Mouse (Mus musculus) MEL-GATA-1-ER (cell line): ENCODE data around the gene Cmc1.

Source experiments
- DNase-seq: peaks from one replicate; pipeline ENCODE4 v3.0.0-alpha.2; 2012; ENCODE audit warnings: low read depth; ENCODE audit errors: extremely low read depth

Gene Cmc1

GRCm38 (mm10) chr9:118140356-118140755 is 9.6 kb downstream of the Cmc1 start:
- peak; percentile 63 for DNase-seq

DNA sequence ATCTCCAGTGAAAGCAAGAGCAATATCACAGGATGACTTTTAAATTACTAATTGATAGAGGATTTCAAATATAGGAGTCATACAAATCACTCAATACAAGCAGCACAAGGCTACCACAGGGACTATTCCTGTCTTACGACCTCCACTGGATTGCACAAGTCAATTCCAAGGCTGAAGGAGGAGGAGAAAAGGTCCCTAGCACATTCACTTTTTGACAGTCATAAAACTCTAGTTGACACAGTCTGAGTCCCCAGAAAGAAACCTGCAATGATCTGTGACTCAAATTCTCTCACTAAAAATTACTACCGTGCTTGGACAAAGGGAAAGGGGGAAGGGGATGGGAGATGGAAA is 39.6 kb downstream of the Cmc1 start:
- DNase-seq: no peak

GRCm38 (mm10) chr9:118109697-118110359 is 40.1 kb downstream of the Cmc1 start:
- DNase-seq: no peak

DNA sequence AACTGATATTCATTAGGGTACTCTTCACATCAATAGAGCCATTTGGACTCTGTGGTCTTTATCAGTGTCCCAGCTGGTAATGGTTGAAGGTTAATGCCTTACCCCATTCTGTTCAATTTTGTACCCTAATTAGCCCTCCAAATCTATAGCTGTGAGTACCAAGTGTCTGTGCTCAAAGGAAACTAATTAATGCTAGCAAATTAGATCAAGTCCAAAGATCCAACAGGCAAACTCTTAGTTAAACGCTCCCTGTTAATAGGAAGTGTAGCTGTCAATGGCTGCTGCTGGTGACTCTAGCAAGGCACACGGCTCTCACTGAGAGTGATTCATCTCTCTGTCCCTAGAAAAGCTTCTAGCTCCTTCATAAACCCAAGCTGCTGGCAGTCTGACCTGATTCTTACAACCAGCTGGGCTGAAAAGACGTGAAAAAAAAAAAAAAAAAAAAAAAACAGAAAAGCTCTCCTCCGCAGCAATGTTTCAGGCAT is 41.4 kb downstream of the Cmc1 start:
- DNase-seq: no peak

GRCm38 (mm10) chr9:118101802-118102201 is 48.2 kb downstream of the Cmc1 start:
- DNase-seq: no peak

DNA sequence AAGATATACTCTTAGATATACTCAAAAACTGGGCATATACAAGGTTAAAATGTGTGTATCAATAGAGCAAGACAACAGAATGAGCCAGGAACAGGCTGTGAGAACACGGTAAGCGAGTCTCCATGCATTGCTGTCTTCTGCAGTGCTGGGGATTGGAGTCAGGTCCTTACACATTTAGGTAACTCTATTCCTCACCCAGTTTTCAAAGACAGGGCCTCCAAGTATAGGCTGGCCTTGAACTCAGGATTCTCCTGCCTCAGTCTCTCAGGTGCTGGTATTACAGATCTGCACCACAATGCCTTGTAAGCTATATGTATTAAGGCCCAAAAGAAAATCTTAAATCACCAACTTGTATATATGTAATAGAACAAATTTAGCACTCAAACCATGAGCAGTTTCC is 49.5 kb downstream of the Cmc1 start:
- no peak for DNase-seq

GRCm38 (mm10) chr9:118099395-118099794 is 50.6 kb downstream of the Cmc1 start:
- peak; percentile 22 for DNase-seq

- DNase-seq: no peak
Observed at GRCm38 (mm10) chr9:118083834-118084233, 66.1 kb downstream of the Cmc1 start.

- DNase-seq: peak; percentile 66
Observed at GRCm38 (mm10) chr9:118082575-118083431, 67.2 kb downstream of the Cmc1 start.

DNA sequence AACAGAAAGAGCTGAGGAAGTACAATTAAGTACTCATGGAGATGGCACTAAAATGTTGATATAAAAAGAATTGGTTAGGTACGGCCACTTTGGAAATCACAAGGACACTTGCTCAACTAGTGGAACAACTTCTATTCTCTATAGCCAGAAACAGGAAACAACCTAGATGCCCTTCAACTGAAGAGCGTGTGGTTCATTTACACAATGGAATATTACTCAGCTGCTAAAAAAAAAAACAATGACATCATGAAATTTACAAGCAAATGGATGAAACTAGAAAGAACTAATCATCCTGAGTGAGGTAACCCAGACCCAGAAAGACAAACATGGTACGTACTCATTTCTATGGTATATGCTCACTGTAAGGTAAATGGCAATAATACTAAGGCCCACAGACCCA is 76.6 kb downstream of the Cmc1 start:
- DNase-seq: no peak

- DNase-seq: peak; percentile 64
Observed at GRCm38 (mm10) chr9:118072101-118072500, 77.9 kb downstream of the Cmc1 start.

GRCm38 (mm10) chr9:118071337-118071736 is 78.6 kb downstream of the Cmc1 start:
- DNase-seq: peak; percentile 50

GRCm38 (mm10) chr9:118070442-118070841 is 79.5 kb downstream of the Cmc1 start:
- DNase-seq: no peak

- no peak for DNase-seq
Observed at GRCm38 (mm10) chr9:118059101-118059500, 90.9 kb downstream of the Cmc1 start.

GRCm38 (mm10) chr9:118053286-118053685 is 96.7 kb downstream of the Cmc1 start:
- no peak for DNase-seq

- DNase-seq: no peak
Observed at GRCm38 (mm10) chr9:118045011-118045533, 104.9 kb downstream of the Cmc1 start.

DNA sequence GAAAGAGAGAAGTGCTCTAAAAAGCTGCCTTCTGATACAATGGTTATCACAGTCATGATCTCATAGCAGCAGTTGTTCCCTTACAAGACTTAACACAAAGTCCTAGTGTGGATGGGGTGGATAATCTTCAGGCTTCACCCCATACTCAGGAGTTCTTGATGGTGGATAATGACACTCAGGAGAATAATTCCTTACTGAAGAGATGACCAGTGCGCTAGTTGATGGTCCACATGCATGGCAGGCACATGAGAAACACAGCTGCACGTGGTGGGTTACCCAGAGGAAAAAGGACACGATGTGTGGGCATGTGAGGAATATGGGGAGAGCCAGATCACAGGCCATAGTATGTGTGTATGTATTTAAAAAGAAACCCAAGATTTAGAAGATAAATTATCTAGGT is 106.4 kb downstream of the Cmc1 start:
- DNase-seq: no peak

- no peak for DNase-seq
Observed at GRCm38 (mm10) chr9:118042738-118043137, 107.2 kb downstream of the Cmc1 start.

DNA sequence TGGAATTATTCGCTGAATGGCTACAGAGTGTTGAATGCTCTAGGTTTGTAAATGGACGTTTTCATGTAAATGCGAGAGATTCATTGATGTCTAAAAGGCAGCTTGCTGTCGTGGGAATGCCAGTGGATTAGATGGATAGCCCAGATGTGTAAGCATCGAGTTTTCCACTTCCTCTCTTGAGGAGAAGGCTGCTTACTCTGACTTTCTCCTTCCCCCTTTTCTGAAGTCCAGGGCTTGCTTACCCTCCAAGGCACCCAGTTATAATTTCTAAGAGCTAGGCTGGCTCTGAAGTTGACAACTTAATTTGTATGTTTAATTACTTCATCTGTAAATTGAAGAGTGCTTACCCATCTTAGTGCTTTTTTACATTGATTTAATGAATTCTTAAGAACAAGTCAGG is 108.3 kb downstream of the Cmc1 start:
- DNase-seq: no peak

- DNase-seq: no peak
Observed at GRCm38 (mm10) chr9:118041022-118041400, 109.0 kb downstream of the Cmc1 start.

GRCm38 (mm10) chr9:118040218-118041021 is 109.6 kb downstream of the Cmc1 start, which contains the start of gene Azi2:
Azi2 (plus strand) TSS chr9:118040499.
- peak; percentile 96 for DNase-seq

DNA sequence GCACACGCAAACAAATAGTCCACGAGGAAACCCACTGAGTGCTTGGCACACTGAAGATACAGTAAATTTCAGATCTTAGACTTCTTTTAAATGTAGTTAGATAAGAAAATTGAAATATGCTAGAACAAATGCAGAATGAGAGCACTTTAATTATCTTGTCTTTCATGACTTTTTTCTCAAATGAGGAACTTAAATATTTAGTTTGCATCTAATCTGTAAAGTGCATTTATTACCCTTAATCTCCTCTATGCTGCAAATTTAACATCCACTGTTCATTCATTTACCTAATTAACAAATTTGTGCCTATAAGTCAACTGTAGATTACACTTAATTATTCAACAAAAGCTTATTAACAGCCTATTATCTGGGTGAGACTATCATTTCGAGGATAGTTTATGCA is 115.0 kb downstream of the Cmc1 start:
- no peak for DNase-seq
